Mouse (Mus musculus) intestine, embryonic 16.5 days (tissue): ENCODE measurements at regions not wholly inside any gene's neighbourhood (a gene's known extent, or its start where the extent isn't known, plus 50 kb on each side); places are given as distances from the start of the nearest gene placed in this dataset.

ENCODE experiments used
- ATAC-seq: fragments of 200-750 bp; cut with Nextera tagmentation; 2 replicates; pipeline ENCODE4 v1.8.0; 2017; ENCODE audit warnings: moderate TSS enrichment, moderate library complexity
- H3K27ac ChIP-seq: fragments of 300-500 bp; sonication (generic); 2 replicates; pipeline ENCODE4 v1.5.1; 2014; ENCODE audit warnings: mild to moderate bottlenecking, low read length
- H3K27me3 ChIP-seq: fragments of 300-500 bp; sonication (generic); replicated peaks from 2 replicates; pipeline ENCODE4 v1.6.1; 2014; ENCODE audit warnings: low read length, control low read depth, mixed read lengths; ENCODE audit not compliant: control insufficient read depth, insufficient read depth
- H3K36me3 ChIP-seq: fragments of 300-500 bp; sonication (generic); 2 replicates; pipeline ENCODE4 v1.6.1; 2014; ENCODE audit warnings: low read length, control low read depth; ENCODE audit not compliant: control insufficient read depth, insufficient read depth
- H3K4me1 ChIP-seq: fragments of 300-500 bp; sonication (generic); 2 replicates; pipeline ENCODE4 v1.6.1; 2014; ENCODE audit warnings: low read length, control low read depth, mixed read lengths; ENCODE audit not compliant: control insufficient read depth, insufficient read depth
- H3K4me2 ChIP-seq: fragments of 300-500 bp; sonication (generic); 2 replicates; pipeline ENCODE4 v1.6.1; 2014; ENCODE audit warnings: low read depth, low read length, control low read depth
- H3K4me3 ChIP-seq: fragments of 300-500 bp; sonication (generic); 2 replicates; pipeline ENCODE4 v1.5.1; 2014; ENCODE audit warnings: mild to moderate bottlenecking, low read length
- H3K9ac ChIP-seq: fragments of 300-500 bp; sonication (generic); 2 replicates; pipeline ENCODE4 v1.6.1; 2014; ENCODE audit warnings: low read depth, low read length
- H3K9me3 ChIP-seq: fragments of 300-500 bp; sonication (generic); 2 replicates; pipeline ENCODE4 v1.6.1; 2016; ENCODE audit warnings: low read length, control low read depth; ENCODE audit not compliant: control insufficient read depth
- WGBS: fragments of 180-500 bp; shearing (Covaris S2); extraction: QIAGEN DNeasy Blood & Tissue Kit; methylation state at CpG from one replicate; pipeline ENCODE4 v1.1.7; 2014; 5-methylcytosine and 5-hydroxymethylcytosine counted together

- Histone ChIP-seq H3K4me3 (no peak overlapping the region), H3K36me3 (no peaks in the 10 kb centered on the region), H3K9ac (no peak overlapping the region), H3K4me1 (no peaks in the 10 kb centered on the region), H3K9me3 (no peaks in the 10 kb centered on the region), H3K27ac (no peak overlapping the region), H3K4me2 (no peak overlapping the region), H3K27me3 (no peaks in the 10 kb centered on the region)
- ATAC-seq: no peak
- WGBS: 85% methylated on average over 7 of the region's 7 CpGs
Observed at GRCm38 (mm10) chr2:137880211-137881031, 375.9 kb upstream of the Btbd3 start.

DNA sequence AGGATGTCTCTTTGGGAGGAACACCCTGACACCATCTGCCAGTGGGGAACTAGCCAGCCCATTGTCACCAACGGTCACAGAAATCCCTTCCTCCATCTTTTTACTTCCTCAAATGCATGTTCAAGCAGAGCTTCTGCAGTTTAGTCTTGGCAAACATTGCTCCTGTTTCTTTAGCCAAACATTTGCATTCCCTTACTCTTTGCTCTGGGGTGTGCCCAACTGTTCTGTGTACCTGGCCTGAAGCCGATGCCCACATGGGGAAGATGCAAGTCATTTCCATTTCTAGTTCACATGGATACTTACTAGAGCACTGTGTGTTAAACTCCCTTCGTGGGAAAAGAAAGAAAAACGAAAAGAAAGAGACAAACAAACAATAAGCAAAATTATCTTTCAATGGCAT, 386.7 kb upstream of the Btbd3 start:
- no peaks in the 10 kb centered on the region for H3K4me1 ChIP-seq
- no peaks in the 10 kb centered on the region for H3K9me3 ChIP-seq
- H3K9ac ChIP-seq: no peak overlapping the region
- H3K36me3 ChIP-seq: no peaks in the 10 kb centered on the region
- 70% methylated on average over 4 of the region's 4 CpGs for WGBS
- H3K4me2 ChIP-seq: no peak overlapping the region
- no peak overlapping the region for H3K27ac ChIP-seq
- H3K27me3 ChIP-seq: no peaks in the 10 kb centered on the region
- no peak for ATAC-seq
- H3K4me3 ChIP-seq: no peak overlapping the region

GRCm38 (mm10) chr2:137854494-137854893, 401.9 kb upstream of the Btbd3 start:
- no peak overlapping the region for H3K4me3 ChIP-seq
- H3K4me1 ChIP-seq: no peaks in the 10 kb centered on the region
- no peak overlapping the region for H3K9ac ChIP-seq
- H3K9me3 ChIP-seq: no peaks in the 10 kb centered on the region
- H3K4me2 ChIP-seq: no peak overlapping the region
- no peak overlapping the region for H3K27ac ChIP-seq
- H3K36me3 ChIP-seq: no peaks in the 10 kb centered on the region
- ATAC-seq: no peak
- 70% methylated on average over 4 of the region's 4 CpGs for whole genome bisulfite sequencing
- no peaks in the 10 kb centered on the region for H3K27me3 ChIP-seq

- no peak overlapping the region for H3K4me3 ChIP-seq
- H3K36me3 ChIP-seq: no peaks in the 10 kb centered on the region
- no peak overlapping the region for H3K27ac ChIP-seq
- no peak overlapping the region for H3K9ac ChIP-seq
- no peak for ATAC-seq
- no peaks in the 10 kb centered on the region for H3K4me1 ChIP-seq
- WGBS: 78% methylated on average over 10 of the region's 10 CpGs
- H3K9me3 ChIP-seq: no peaks in the 10 kb centered on the region
- H3K4me2 ChIP-seq: no peak overlapping the region
- H3K27me3 ChIP-seq: no peaks in the 10 kb centered on the region
Observed at GRCm38 (mm10) chr2:137853399-137854259, 402.7 kb upstream of the Btbd3 start.

GRCm38 (mm10) chr2:137847901-137848300, 408.5 kb upstream of the Btbd3 start:
- 38% methylated on average over 2 of the region's 2 CpGs for WGBS
- H3K36me3 ChIP-seq: no peaks in the 10 kb centered on the region
- ATAC-seq: no peak
- no peaks in the 10 kb centered on the region for H3K4me1 ChIP-seq
- no peak overlapping the region for H3K4me2 ChIP-seq
- H3K27ac ChIP-seq: no peak overlapping the region
- H3K27me3 ChIP-seq: no peaks in the 10 kb centered on the region
- H3K9ac ChIP-seq: no peak overlapping the region
- H3K9me3 ChIP-seq: no peaks in the 10 kb centered on the region
- H3K4me3 ChIP-seq: no peak overlapping the region

- 74% methylated on average over 8 of the region's 8 CpGs for WGBS
- H3K36me3 ChIP-seq: no peaks in the 10 kb centered on the region
- no peak overlapping the region for H3K9ac ChIP-seq
- H3K4me1 ChIP-seq: no peaks in the 10 kb centered on the region
- no peaks in the 10 kb centered on the region for H3K27me3 ChIP-seq
- no peak overlapping the region for H3K4me2 ChIP-seq
- H3K9me3 ChIP-seq: no peaks in the 10 kb centered on the region
- no peak overlapping the region for H3K4me3 ChIP-seq
- ATAC-seq: no peak
- no peak overlapping the region for H3K27ac ChIP-seq
Observed at GRCm38 (mm10) chr2:137827814-137828374, 428.5 kb upstream of the Btbd3 start.

- Histone ChIP-seq H3K4me2 (no peak overlapping the region), H3K27ac (no peak overlapping the region), H3K36me3 (no peaks in the 10 kb centered on the region), H3K4me3 (no peak overlapping the region), H3K9me3 (no peaks in the 10 kb centered on the region), H3K9ac (no peak overlapping the region), H3K27me3 (no peaks in the 10 kb centered on the region), H3K4me1 (no peaks in the 10 kb centered on the region)
- 78% methylated on average over 5 of the region's 5 CpGs for WGBS
- no peak for ATAC-seq
Observed at GRCm38 (mm10) chr2:137821344-137821916, 434.9 kb upstream of the Btbd3 start.

GRCm38 (mm10) chr2:137814945-137815344, 441.4 kb upstream of the Btbd3 start:
- no peak for ATAC-seq
- no peak overlapping the region for H3K27ac ChIP-seq
- no peak overlapping the region for H3K4me2 ChIP-seq
- no peak overlapping the region for H3K4me3 ChIP-seq
- WGBS: 94% methylated on average over 1 of the region's 1 CpGs
- H3K9me3 ChIP-seq: no peaks in the 10 kb centered on the region
- no peak overlapping the region for H3K9ac ChIP-seq
- no peaks in the 10 kb centered on the region for H3K36me3 ChIP-seq
- no peaks in the 10 kb centered on the region for H3K27me3 ChIP-seq
- H3K4me1 ChIP-seq: no peaks in the 10 kb centered on the region
